Mouse (Mus musculus): ENCODE results near the gene Cenpx.

- no peak for TF ChIP-seq GATA1 (IDR thresholded peaks at IDR 0.05; ENCODE audit: borderline replicate concordance, low read length)
- no peak for TF ChIP-seq FLI1 (IDR thresholded peaks at IDR 0.05; ENCODE audit: low read length)
Measured at GRCm38 (mm10) chr11:120673594-120674122, 39.9 kb downstream of the Cenpx start.

Data from megakaryocyte, embryonic 14.5 days (primary cell).